Mouse (Mus musculus) layer of hippocampus, postnatal 36 days (tissue): ENCODE results near the gene Gm11758. TPM values are rescaled to one million over a fixed set of nuclear protein-coding genes. Genes with fewer than 3 reads are reported as not detected.
"Not testable (repeated sequence)": the region's sequence is repeated elsewhere in the genome, so short reads cannot be mapped to it uniquely, and the experiment has no call there.

Source experiments
- DNase-seq, 2 experiments: peaks; one replicate each; pipeline ENCODE4 v3.0.0; 2022
- total RNA-seq, 2 experiments: library from RNA; stranded (reverse); gene quantifications; 2 replicates each; pipeline ENCODE4 v1.2.3; 2021

Gene Gm11758
- total RNA-seq, result not detected

GRCm38 (mm10) chr4:73876166-73876565 lies at the start of gene Gm11758:
TSS of gene Gm11758 (minus strand) at chr4:73876266.
- DNase-seq, result not testable (repeated sequence)

- not testable (repeated sequence) for DNase-seq
Observed at GRCm38 (mm10) chr4:73920660-73921059, 44.6 kb upstream of the Gm11758 start, which contains the start of gene Gm11756. TSS of gene Gm11756 (minus strand) at chr4:73920760.

DNA sequence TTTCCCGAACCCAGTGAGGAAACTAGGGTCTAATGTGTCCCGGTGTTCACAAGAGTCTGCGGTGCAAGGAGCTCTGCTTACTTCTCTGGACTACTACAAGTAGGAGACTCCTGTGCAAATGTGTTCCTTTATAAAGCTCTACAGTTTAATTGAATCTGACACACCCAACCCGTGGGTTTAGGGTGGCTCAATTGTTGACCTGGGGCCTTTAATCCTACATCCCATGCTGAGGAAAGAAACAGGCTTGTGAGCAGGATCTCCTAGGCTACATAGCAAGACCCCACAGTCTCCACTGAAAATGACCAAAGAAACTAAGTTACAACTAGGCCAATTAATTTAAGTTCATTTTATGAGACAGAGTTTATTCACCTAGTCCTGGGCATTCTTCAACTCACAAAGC lies 29.8 kb upstream of the Gm11758 start, which contains the start of gene Gm13871:
Gene Gm13871 (minus strand): TSS at position 101 of the 400 bp plus-strand sequence.
- not testable (repeated sequence) for DNase-seq

- DNase-seq, result not testable (repeated sequence)
Observed at GRCm38 (mm10) chr4:73891012-73891411, 14.9 kb upstream of the Gm11758 start, which contains the start of gene Gm11757. TSS of gene Gm11757 (minus strand) at chr4:73891112.

GRCm38 (mm10) chr4:73826587-73826986 lies 49.5 kb downstream of the Gm11758 start:
- no peak for DNase-seq

Other genes starting within 250 kb of the Gm11758 start
- not detected for gene Gm11236, start 238.1 kb downstream of the Gm11758 start, total RNA-seq
- gene Gm11239, start 207.9 kb downstream of the Gm11758 start, total RNA-seq, result not detected
- gene Gm428, start 192.8 kb downstream of the Gm11758 start, total RNA-seq, result not detected
- gene Rasef, start 85.3 kb downstream of the Gm11758 start, total RNA-seq, result under 1 TPM in 1 of 2 experiments, not detected in 1; 0.08 TPM
- gene Gm11757, start 14.8 kb upstream of the Gm11758 start, total RNA-seq, result not detected
- not detected for gene Gm13871, start 29.7 kb upstream of the Gm11758 start, total RNA-seq
- not detected for gene Gm11756, start 44.5 kb upstream of the Gm11758 start, total RNA-seq
- gene 2310002L09Rik, start 74.6 kb upstream of the Gm11758 start, total RNA-seq, result not detected
- gene Frmd3, start 137.2 kb upstream of the Gm11758 start, total RNA-seq, result 1 to 10 TPM; 3.3 to 3.9 TPM